Mouse (Mus musculus) bone marrow macrophage, adult 2 months (primary cell): ENCODE data around the gene Htr2a. TPM values are rescaled to one million over a fixed set of nuclear protein-coding genes. Genes with fewer than 3 reads are reported as not detected.

ENCODE experiments used
- H3K27ac ChIP-seq: 2 replicates; pipeline ENCODE4 v1.5.1; 2012; ENCODE audit warnings: low read depth, low read length; ENCODE audit not compliant: insufficient read depth
- H3K4me1 ChIP-seq: 2 replicates; pipeline ENCODE4 v1.6.1; 2012; ENCODE audit warnings: low read length; ENCODE audit not compliant: control insufficient read depth, insufficient read depth
- H3K4me3 ChIP-seq: 2 replicates; pipeline ENCODE4 v1.5.1; 2012; ENCODE audit warnings: mild to moderate bottlenecking, low read length, moderate library complexity; ENCODE audit not compliant: insufficient read depth
- CTCF ChIP-seq: IDR thresholded peaks from 2 replicates; pipeline ENCODE4 v1.5.1; 2012; ENCODE audit warnings: low read depth, mild to moderate bottlenecking, low read length, moderate library complexity
- POLR2A ChIP-seq: IDR thresholded peaks from 2 replicates; pipeline ENCODE4 v1.6.1; 2012; ENCODE audit warnings: mild to moderate bottlenecking, low read depth, low read length, borderline replicate concordance
- polyA plus RNA-seq: library from polyadenylated mRNA; stranded (reverse); fragments of >200 nt; gene quantifications from 2 replicates; pipeline ENCODE4 v1.2.4, GENCODE M21; 2012; ENCODE audit not compliant: missing spikeins, insufficient read depth, insufficient read length

The Htr2a gene
- polyA plus RNA-seq, 1 experiment, result 0.19 TPM

DNA sequence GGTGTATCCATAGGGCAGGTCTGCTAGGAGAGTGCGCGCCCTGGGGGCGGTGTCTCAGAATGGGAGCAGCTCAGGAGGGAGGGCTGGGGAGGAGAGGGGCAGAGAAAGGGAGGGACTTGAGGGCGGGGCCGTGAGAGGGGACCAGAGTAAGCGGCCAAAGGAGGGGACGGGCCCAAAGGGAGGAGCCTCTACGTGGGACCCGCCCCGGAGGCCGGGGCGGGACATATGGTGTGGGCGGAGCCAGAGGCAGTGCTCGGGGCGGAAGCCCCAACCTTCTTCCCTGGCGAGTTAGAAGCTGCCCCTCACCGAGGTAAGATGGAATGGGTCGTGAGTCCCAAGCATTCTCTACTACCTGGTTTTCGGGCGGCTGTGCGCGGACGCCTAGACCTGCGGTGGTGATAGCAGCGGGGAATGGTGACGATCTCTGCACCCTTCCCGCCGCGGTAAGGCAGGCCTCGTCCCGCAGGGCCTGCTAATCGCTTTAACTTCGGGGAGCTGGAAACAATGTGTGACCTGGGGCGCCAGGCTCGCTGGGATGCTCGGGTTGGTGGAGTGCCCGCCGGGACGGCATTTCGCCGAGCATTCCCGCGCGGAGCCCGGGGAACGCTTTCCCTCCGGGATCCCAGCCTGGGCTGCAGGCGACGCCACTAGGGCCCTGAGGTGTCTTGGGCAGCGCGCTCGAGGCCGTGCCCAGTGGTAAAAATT lies 91.6 kb downstream of the Htr2a start, which contains the start of gene Esd:
Esd (plus strand) TSS at position 219 of the 705 bp plus-strand sequence.
- Histone ChIP-seq H3K4me1 (peaks cover 18% of the 10 kb centered on the region), H3K4me3 (peak within 1 kb of the TSS; percentile 98), H3K27ac (peak within 1 kb of the TSS; percentile 67)
- no peak for TF ChIP-seq CTCF
- peak; percentile 38; the same call in 1 of the 2 replicates for TF ChIP-seq POLR2A

GRCm38 (mm10) chr14:74733397-74733796 lies 92.8 kb downstream of the Htr2a start:
- H3K27ac ChIP-seq, result no peak overlapping the region
- H3K4me3 ChIP-seq, result peak overlapping the region; percentile 98
- TF ChIP-seq CTCF (no peak), POLR2A (no peak)
- H3K4me1 ChIP-seq, result peaks cover 22% of the 10 kb centered on the region

GRCm38 (mm10) chr14:74735471-74735870 lies 94.8 kb downstream of the Htr2a start:
- TF ChIP-seq CTCF (no peak), POLR2A (no peak)
- H3K27ac ChIP-seq, result no peak overlapping the region
- H3K4me3 ChIP-seq, result no peak overlapping the region
- H3K4me1 ChIP-seq, result peaks cover 22% of the 10 kb centered on the region

DNA sequence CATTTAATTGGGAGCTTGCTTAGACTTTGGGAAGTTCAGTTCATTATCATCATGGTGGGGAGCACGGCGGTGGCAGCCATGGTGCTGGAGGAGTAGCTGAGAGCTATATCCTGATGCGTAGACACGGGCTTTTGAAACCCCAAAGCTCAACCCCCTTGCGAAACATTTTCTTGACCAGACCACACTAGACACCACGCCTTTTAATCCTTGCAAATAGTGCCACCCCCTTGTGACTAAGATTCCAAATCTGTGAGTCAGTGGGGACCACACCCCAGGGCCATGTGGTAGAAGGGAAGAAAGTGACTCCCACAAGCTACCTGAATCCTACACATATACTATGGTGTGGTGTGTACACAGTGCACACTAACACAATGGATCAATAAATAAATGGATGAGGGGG lies 96.2 kb downstream of the Htr2a start:
- TF ChIP-seq CTCF (no peak), POLR2A (no peak)
- H3K27ac ChIP-seq, result no peak overlapping the region
- H3K4me3 ChIP-seq, result no peak overlapping the region
- peaks cover 22% of the 10 kb centered on the region for H3K4me1 ChIP-seq

Other genes starting within 250 kb of the Htr2a start
- gene Esd, start 91.5 kb downstream of the Htr2a start, polyA plus RNA-seq, result 370 TPM in 2 replicates